Mouse (Mus musculus) monocyte, adult 5-6 weeks (primary cell): ENCODE measurements at regions not wholly inside any gene's neighbourhood (a gene's known extent, or its start where the extent isn't known, plus 50 kb on each side); places are given as distances from the start of the nearest gene placed in this dataset.

ENCODE experiments used
- ATAC-seq: fragments of 153-309, 156-312 bp; replicated peaks from 2 replicates; pipeline ENCODE4 v1.8.0; 2017; ENCODE audit warnings: mild to moderate bottlenecking; ENCODE audit not compliant: low TSS enrichment, insufficient number of reproducible peaks, severe bottlenecking, poor library complexity, low FRiP score

DNA sequence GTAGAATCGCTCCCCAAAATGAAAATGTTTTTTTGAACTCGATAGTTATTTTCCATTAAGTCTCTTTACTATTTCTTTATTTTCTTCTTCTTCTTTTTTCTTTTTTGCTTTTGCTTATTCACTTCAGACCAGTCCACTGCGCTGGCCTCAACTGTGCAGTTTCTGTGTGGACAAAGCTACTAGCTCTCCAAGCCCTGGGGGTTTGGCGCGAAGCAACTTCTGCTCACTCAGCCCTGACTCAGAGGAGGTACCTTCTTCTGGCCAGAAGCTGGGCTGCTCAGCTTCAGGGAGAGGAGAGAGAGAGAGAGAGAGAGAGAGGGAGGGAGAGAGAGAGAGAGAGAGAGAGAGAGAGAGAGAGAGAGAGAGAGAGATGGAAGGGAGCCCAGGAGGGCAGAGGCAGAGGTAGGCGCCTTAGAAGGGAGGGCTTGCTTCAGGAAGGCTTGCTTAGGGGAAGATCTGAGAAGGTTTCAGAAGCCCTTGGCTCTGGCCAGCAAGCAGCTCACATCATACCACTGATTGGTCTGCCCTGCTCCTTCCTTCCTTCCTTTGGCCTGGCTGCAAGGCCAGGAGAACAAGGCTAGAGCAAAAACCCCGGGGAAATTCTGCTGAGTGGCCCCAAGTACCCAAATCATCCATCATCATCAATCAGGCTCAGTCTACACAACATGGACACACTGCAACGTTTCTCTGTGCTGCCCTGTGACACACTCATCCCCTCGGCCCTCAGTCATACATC lies 160.5 kb upstream of the Sox9 start:
- ATAC-seq = no peak

DNA sequence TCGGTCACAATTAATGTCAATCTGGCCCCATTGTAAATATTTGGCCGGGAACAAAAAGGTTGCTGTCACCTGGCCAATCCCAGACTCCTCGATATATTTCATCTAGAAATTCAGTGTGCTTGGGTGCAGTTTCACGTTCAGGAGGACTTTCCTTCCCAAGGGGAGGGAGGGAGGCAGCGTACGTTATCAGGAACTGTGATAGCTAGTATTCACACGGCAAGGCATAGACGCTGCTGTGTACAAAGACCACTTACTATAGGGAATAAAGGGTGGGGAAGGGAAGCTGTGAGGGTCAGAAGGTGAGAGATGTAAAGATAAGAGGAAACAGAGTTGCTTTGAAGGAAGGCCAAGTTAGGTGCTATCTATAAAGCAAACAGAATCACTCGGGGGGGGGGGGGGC lies 132.7 kb upstream of the Sox9 start:
- no peak for ATAC-seq

DNA sequence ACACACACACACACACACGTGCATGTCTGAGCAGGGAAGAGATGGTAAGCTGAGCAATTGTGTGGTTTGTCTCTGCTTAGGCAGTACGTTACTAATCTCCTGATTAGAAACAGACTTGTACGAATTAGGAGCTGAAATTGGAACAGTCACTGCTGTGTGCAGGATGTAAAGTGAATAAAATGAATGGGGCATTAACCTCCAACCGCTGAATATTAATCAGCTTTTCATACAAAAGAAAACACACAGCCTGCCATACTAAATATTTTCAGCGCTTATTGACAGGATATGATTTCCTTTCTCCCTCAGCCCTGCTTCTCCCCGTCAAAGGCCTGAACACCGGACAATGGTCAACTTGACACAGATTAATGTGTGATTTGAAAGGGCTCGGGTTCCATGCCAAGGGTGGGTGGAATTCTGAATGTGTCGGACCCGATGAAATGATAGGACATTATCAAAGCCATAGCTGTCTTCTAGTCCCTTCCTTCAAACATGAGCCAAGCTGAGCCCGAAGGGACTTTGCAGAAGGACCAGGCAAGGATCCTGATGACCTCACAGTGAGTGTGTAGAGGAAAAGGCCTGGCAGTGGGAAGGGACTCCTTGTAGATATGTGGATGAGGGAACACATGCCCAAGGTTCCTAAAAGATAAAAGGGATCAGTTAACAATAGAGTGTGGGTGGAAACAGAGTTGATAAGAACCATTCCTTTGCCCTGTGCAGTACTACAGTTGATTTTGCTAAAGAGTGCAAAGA lies 124.4 kb upstream of the Sox9 start:
- ATAC-seq = no peak

DNA sequence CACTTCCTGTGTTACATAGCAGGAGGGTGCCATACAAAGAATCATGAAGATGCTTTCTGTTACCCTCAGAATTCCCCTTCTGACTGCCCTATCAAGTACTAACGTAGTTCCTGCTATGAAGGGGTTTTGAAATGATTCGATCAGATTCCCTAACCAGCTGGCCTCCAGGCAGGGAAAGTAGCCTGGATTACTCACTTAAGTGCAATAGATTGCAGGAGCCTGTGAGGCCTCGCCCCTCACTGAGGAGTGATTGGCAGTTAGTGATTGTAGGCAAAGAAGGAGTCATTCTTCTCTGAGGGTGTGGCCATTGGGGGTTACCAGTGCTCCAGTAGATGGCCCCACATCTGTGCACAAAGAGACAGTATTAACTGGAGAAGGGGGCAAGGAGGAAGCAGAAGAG lies 122.1 kb upstream of the Sox9 start:
- ATAC-seq = no peak

DNA sequence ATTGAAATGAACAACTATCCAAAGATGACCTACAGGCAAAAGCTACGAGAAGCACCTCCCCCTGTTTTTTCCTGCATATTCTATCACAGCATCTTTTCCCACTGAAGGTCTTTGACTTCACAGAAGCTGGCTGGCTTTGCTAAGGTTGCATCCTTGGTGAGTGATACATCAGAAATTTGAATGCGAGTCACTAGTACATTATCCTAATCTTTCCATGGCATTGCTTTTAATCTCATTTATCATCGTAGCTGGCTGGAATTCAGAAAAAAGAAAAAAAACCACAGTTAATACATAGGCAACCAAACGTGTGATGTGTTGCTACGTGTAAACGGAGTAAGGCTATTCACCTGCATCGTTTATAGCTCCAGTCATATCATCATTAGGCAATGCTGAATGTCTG lies 120.6 kb upstream of the Sox9 start:
- ATAC-seq = no peak

DNA sequence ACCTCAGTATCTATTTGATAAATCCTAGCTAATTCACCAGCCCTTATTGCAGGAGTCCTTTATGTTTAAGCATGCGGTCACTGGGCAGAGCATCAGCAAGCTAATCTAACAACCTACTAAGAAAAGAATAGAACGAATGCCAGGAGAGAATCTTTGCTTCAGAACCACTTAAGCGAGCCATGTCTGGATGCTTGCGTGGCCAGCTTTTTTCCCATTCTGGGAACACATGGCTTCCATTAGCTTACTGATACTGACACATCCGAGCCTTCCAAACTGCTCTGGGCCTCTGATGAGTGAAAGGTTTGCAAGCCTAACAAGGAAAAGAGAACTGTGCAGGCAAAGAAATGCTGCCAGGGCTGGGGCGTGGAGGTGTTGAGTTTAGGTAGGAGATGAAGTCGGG lies 114.7 kb upstream of the Sox9 start:
- ATAC-seq = no peak

DNA sequence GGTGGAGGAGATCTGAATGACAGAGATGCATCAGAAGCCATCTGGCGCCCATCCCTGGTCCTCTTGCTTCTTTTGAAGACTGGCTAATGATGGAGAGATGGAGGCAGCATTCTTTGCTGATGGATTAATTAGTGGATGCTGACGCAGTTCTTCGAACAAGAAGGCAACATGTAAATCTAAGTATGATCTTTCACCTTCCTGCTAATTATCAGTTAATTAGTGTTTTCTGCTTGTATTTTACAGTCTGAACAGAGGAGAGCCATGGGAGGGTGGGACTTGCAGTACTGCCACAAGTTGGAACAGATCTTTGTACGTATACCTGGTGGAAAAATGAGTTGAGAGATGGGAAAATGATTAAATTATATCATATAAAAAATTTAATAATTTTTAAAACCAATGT lies 109.9 kb upstream of the Sox9 start:
- ATAC-seq = no peak

DNA sequence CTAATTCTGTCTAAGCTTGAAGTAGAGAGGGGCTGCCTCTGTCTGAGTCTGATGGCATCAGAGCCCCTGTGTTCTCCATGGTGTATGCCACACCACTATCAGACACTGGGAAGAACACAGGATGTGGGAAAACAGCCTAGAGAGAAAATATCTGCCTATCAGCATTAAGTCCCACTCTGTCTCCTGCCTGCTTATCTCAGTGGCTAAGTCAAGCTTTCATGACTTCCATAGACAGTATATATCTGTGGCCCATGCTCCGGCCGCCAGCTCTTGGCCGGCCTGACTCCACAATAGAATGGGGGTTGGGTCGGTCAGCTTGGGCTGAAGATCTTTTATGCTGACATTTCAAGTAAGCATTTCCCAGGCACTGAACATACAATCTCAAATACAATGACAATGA lies 92.0 kb upstream of the Sox9 start:
- no peak for ATAC-seq

DNA sequence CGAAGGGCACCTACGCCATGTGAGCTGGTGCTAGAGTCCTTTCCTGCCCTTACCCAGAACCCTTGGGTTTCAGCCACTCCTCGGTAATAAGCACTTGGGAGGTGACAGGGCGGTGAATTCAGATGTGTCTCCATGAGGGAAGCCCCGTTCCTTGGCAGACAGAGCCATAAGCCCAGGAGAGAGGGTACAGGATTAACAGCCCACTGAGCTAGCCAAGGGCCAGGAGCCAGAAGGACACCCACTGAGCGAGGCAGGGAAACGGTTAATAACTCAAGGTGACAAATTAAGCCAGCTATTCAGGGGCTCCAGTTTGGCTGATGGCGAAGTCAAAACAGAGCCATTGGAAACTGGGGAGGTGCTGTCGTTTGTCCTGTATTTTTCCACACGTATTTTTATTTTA lies 75.9 kb upstream of the Sox9 start:
- ATAC-seq = no peak

DNA sequence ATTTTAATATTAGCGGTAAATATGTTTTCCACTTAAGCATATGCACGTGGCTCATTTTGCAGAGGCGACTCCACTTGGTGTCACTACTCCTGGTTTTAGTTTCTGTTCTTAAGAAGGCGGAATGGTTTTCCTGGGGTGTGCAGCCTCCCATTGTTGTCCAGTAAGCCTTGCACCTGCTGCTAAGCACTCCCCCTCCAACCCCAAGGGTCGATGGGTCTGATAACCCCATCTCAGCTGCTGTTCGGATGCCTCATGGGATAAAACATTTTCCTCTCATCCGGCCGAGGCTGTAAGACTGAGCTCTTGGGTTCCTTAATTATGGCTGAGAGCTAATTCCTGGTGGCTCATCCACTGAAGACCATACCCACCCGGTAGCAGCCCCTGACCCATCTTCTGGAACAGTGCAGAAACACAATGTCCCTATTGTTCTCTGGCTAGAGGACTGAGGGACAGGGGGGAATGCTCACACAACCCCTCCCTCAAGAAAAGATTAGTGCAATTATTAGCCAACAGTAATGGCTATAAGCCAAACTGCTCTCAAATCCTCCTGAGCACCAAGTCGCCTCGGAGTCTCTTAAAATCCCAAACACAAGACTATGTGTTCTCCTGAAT lies 73.8 kb upstream of the Sox9 start:
- ATAC-seq = no peak

DNA sequence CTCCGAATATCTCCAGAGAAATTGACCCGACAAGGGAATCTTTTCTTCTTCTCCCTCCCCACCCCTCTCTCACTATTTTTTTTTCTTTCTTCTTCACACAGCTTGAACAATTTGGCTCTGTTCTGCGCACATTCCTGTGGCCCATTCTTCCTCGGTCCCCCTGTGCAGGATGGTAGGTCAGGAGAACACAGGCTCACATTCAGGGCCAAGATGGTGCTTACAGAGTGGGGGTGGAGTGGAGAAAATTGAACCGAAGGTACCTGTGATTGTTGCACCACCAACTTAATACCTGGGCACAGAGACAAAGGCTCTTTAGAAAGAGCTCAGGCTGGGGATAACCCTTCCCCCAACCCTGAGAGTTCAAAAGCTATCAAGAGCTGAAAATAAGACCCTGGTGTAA lies 70.4 kb upstream of the Sox9 start:
- ATAC-seq = no peak

DNA sequence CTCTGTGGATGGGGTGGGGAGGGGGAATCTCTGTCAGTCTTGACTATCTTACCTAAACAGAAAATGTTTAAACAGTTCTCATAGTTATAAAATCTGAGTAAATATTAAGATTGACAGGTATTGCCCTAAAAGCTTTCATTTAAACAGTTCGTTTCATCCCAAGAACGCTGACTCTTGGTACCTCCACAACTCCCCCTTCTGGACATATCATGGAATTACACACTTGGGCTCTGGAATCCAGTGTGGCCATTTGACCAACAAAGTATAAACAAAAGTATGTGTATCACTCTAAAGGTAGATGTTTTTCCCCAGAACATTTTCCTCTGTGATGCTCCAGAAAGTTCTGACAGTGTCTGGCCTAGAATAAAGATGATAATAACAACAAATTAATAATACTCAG lies 63.5 kb upstream of the Sox9 start:
- ATAC-seq = no peak

DNA sequence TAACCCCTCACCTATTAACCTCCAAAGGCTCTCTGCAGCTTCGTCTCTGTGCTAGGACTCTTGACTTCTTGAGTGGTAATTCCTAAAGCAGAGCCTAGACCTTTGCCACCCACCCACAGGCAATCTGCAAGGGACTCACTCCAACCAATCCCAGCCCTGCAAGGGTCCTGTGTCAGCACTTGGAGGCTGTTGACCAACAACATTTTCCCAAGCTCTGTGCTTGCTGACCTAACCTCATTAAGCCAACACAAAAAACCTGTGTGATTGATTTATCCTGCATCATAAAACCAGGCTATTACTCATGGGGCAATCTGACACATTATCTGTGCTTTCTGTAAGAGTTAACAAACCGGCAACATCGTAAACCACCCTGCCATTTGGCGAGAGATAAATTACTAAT lies 61.4 kb upstream of the Sox9 start:
- ATAC-seq = no peak

DNA sequence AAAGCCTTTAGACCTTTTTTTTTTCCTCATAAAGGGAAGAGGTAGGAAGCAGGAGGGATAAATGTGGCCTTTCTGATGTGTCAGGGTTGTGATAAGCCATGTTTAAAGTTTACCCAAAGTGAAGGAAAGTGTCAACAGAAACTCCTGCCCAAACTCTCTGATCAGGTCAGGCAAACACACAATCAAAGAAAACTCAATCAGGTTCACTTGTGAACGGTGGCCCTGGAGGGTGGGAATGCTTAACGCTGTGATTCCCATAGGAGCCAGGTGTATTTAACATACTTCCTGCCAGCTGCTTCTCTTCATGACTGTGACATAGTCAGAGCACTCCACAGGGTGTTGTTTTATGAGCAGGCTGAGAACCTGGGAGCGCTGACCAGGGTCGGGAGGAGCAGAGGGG lies 59.1 kb upstream of the Sox9 start:
- no peak for ATAC-seq

DNA sequence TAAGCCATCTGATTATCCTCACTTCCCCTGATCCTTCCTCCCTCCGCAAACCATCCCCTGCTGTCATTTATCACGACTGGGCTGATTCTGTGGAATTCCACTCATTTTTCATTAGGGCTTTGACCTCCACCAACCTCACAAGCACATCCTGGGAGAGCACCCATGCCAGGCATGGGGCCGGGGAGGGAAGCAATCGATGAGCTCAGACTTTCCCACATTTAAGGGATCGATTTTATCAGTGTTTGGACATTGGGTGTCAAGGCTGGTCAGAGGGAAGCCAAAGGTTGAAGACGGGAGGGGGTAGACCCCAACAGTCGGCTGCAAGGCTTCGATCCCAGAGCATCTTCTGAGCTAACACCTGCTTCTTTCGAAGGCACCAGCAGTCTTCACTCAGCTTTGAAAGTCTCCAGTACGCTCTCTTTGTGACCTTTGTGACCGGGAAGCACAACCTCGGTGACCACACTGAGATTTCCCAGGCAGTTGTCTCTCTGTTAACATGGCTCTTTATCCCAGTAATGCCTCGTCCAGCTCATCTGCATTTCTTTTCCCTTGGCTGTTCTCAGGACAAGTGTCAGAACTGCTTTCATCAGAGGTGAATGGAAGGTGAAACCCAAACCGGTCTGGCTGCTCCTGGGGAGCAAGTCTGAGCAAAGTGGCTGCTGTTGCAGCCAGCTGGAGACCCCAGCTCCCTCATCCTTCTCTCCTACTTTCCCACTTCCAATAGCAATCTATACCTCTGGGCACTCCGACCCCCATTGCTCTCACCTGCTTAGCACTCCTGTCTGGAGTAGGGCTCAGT lies 53.7 kb upstream of the Sox9 start:
- ATAC-seq = no peak
